Mouse (Mus musculus) hematopoietic stem cell, adult 5-6 weeks (primary cell): ENCODE measurements around the gene Adam8. TPM values are rescaled to one million over a fixed set of nuclear protein-coding genes. Genes with fewer than 3 reads are reported as not detected.

Experiments used
- ATAC-seq, 2 experiments: fragments of 125-278 bp in 1 of 2; replicated peaks in 1 of 2; 2 replicates each; pipeline ENCODE4 v1.8.0; 2016 to 2017; ENCODE audit warnings: inconsistent platforms in 2 of 2, mild to moderate bottlenecking in 2 of 2, moderate number of reproducible peaks in 2 of 2, low read depth in 1 of 2, moderate TSS enrichment in 1 of 2; ENCODE audit not compliant: low FRiP score in 2 of 2, poor library complexity in 2 of 2, severe bottlenecking in 2 of 2, insufficient read depth in 1 of 2, low TSS enrichment in 1 of 2
- total RNA-seq: library from RNA; stranded (forward); fragments of 172-1452, 232-1000 nt; gene quantifications from 2 replicates; pipeline ENCODE4 v1.2.3, GENCODE M21; 2017

Adam8 gene
- total RNA-seq, 1 experiment from 2014 or later, result 5.7 TPM

DNA sequence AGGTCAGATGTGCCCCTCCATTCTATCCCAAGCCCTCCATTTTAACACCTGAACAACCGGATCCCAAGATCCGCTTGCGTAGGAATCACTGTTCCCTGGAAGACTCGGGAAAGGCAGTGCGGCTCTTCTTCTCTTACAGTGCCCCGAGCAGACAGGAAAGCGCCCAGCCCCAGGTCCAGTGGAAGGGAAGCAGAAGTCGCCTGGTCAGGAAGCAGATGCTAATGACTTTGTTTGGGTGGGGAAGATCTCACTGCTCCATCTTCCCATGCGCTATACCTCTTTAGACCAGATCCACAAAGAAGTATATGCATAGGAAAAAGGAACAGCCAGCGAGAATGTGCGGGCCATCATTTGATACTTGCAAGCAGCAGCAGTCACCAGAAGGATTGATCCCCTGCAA lies 34.9 kb downstream of the Adam8 start:
- peak in 1 of 2 experiments; percentile 56; a peak in 2 of 4 replicates for ATAC-seq

DNA sequence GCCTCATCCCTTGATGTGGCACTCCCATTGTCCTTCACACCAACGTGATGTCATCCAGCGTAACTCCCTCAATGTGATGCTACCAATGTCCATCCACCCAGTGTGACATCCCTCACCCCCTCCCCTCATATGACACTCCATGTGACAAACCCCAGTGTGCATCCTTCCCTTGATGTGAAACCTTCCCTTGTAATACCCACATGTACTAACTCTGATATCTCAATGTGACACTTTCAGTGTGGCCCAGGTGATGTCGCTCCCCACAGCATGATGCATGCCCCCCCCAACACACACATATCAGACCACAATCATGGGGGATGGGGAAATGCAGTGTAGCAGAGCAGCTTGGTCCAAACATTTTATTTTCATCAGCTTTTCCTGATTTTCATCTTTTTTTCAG lies 35.7 kb downstream of the Adam8 start:
- no peak for ATAC-seq

DNA sequence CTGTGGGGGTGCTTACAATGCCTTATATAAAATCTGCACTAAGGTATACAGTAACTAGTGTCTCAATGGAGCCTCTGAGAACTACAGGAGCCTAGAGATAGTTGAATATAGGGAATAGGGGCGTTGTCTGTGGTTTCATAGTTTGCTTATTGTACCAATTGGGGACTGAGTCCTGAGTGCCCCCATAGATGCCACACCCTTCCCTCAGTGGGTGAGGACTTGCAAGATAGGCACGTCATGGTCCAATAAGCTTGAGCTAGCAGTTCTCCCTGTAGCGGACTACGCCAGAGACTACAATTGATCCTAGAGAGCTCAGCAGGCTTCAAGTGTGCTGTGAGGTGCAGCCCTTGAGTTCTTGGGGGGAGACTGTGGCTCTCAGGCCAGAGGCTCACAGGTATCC lies 36.9 kb downstream of the Adam8 start:
- ATAC-seq, result no peak

DNA sequence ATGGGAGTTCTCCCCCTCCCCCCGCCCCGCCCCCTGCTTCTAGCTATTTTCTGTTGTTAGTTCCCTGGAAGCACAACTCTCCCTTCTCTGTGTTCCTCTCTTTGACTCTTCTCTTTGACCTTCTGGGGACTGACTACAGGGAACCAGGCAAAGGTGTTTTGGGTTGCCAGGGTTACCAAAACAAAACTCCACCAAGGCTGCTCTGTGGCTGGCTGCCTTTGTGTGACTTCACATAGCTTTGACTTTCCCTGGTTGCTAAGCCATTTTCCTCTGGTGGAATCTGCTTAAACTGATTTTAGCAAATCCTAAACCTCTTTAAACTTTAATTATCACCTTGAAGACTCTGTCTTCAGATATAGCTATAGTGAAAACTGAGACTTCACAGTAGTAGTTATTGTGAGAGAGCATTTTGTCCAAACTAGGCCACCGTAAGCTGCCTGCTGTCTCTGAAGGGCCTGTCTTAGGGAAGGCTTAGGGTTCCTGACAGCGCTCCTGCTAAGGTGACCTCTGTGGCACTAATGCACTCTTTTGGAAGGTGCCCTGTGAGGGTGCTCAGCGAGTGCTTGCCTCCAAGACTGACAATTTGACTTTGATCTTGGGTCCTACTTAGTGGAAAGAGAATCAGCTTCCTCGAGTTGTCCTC lies 40.2 kb downstream of the Adam8 start:
- no peak for ATAC-seq

DNA sequence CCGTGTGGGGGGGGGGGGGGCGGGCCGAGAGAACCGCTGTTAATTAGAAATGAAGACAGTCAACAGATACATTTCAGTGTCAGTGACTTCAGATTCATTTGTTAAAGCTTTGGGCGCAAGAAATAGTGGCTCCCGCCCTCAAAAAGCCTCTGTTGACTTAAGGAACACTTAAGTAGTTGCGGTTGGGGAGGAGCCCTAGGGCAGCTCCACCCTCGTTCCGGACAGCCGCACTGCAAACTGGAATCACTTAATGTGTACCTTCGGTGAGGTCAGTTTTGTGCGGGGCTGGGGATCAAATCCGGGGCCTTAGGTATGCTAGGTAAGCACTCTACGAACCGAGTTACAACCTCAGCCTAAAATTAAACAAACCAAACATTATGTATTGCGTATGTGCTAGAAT lies 41.3 kb downstream of the Adam8 start:
- peak in 1 of 2 experiments; percentile 59; a peak in 2 of 4 replicates for ATAC-seq

DNA sequence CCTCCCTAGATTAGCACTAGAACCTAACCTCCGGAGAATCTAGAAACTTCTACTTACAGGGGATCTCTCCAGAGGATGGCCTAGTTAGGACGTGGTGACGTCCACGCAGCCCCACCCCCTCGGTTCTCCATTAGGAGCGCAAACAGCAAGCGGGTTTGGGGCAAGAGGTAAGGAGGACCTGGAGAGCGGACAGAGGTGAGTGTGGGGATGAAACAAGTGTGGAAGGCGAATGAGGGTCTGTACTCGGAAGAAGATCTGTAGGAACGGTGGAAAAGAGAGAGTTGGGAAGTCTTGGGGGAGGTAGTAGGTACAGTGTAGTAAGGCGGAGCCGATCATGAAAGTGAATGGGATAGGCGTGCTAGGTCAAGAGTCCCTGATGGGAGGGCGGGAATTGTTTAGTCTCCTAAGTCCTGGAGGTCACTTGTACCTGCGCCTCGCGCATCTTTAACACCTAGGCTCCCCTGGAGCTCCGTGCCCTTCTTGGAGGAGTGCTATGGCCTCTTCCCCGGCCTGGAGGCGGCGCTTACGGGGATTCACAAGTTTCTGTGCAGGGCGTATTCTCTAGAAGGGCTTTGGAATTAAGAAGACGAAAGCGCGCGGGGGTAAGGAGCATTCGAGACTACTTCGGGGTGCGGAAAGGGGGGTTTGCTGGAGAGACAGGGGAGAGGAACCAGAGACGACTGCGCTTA lies 41.9 kb downstream of the Adam8 start:
- ATAC-seq, result peak; percentile 62 to 66

DNA sequence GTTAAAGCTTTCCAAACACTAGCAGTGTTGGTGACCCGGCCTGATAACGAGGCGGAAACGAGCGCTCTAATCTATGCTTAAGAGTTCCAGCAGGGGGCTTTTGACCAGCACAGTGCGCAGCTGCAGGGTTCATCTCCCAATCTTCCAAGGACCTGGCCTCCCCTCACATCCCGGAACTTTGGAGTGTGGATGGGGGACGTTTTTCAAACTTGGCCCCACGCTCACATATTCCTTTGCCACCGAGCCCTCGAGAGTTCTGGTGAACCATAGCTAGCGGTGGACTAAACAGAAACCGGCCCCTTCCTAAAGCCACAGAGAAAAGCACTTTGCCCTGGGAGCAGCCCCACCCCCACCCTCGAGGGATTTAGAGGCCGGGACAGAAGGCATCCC lies 42.5 kb downstream of the Adam8 start:
- peak; percentile 78 to 82 for ATAC-seq

DNA sequence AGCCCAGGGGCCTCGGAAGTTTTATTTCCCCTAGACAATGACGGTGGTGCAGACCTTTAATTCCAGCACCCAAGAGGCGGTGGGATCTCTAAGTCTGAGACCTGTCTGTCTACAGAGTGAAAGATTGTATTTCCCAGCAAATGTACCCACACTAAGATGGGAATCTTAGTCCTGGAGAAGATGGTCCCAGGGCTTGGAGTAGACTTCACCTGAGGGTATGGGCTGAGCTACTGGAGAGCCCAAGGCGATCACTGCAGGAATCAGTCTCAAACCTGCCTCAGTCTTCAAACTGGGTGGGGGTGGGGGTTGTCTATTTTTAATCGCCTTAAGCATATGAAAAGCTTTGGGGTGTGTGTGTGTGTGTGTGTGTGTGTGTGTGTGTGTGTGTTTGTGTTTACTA lies 46.3 kb downstream of the Adam8 start:
- no peak for ATAC-seq

DNA sequence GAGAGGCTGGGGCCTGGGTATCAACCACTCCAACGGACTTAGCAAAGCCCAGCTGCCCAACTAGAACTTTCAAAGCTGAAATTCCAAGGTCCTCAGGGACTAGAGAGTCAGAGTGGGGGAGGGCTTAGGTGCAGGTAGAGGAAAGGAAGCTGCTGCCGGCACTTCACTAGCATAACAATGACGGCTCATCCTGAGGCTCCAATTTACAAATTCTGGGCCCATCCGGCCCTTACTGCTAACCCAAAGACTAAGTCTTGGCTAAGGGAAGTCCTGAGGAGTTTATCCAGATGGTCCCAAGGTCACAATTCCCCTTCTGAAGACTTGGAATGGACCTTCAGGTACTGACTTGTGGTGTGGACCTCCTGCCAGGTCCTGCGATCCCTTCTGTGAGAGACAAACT lies 46.8 kb downstream of the Adam8 start:
- no peak for ATAC-seq

DNA sequence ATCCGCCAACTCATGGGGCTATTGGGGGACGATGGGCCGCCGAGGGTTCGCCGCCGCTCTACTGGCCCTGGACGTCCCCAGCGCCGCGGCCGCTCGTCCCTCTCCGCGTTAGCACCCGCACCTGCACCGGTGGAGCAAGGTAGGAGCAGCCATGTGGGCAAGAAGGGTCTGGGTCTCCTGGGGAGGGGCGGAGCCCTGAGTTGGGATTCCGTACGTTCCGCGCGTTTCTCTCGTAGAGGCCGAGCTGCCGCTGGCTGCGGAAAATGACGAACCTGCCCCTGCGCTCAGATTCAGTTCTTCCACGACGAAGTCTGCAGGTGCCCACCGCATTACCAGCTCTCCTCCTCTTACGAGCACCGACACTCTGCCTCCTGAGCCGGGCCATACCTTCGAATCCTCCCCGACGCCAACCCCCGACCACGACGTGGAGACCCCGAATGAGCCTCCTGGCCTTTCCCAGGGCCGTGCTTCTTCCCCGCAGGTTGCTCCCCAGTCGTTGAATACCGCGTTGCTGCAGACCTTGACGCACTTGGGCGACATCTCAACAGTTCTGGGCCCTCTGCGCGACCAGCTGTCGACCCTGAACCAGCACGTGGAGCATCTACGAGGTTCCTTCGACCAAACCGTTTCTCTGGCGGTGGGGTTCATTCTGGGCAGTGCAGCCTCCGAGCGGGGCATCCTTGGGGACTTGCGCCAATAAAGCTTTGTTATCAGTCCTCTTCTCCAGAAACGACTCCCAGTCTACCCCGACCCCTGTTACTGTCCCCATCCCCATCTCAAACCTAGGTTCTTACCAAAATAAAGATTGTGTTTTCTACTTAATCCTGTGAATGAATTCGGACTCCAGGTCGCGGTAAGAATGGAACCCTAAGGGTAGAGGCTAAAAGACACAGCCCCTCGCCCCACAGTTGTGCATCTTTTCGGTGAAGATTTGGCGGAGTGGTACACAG lies 47.8 kb downstream of the Adam8 start:
- ATAC-seq, result peak in 1 of 2 experiments; percentile 18; a peak in 2 of 4 replicates

DNA sequence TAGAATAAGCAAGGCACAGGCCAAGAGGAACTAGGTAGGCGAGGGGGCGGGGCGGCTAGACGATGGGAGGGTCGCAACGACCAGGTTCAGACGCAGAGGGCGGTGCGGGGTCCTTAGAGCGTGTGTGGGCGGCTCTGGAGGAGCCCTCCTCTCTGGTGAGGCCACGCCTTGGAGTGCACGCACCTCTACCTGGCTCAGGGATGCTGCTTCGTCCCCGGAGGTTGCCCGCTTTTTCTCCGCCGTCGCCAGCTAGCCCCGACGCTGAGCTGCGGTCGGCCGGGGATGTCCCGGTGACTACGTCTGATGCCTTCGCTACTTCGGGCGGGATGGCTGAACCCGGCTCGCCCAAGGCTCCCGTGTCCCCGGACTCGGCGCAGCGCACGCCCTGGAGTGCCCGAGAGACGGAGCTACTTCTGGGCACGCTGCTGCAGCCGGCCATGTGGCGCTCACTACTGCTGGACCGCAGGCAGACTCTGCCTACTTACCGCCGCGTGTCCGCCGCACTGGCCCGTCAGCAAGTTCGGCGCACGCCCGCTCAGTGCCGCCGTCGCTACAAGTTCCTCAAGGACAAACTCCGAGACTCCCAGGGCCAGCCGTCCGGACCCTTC lies 48.6 kb downstream of the Adam8 start, which contains the start of gene Utf1:
TSS of gene Utf1 (plus strand) at position 116 of the 608 bp plus-strand sequence.
- ATAC-seq, result peak; percentile 30 to 51

DNA sequence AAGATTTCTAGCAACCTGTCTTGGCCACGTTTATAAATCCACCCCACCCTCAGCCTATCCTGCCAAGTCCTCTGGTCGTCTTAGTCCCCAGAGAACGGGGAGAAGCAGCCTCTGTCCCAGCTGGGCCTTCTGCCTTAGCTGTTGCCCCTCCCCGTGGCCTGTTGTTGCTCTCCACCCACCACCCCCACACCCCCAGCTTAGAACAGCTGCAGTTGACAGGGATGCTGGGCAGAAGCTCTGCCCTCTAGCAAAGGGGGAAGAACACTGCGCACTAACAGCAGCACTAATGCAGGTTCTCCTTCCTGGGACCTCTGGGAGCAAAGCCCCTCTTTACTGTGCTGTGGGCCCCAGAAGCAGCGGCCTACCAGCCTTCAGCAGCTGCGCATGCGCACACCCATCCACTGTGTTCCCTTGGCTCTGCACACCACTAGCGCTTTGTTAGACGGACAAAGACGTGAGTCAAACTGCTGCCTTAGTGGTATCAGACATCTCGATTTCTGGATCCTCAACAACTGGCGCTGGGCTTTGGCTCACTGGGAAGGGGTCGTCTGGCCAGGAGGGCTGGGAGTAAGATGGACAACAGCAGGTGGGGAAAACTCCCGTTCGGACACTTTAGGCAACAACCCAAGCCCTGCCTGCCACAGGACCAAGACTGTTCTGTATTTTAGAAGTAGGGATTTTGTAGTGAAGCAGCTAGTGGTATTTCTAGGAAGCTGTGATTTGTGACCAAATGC lies 51.7 kb downstream of the Adam8 start:
- ATAC-seq, result no peak

DNA sequence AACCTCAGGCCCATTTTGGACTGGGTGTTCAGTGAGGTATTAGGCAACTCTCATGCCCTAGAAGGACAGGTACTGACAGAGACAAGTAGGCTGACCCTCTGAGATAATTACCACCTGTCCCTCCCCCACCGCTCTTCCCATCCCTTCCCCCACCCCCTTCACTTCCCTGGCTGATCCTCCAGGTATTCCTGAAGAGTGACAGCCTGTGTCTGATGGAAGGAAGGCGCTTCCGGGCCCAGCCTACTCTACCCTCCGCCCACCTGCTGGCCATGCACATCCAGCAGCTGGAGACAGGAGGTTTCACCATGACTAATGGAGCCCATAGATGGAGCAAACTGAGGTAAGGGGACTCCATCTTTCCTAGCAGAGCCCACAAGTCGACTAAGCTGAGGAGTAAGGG lies 54.6 kb downstream of the Adam8 start:
- ATAC-seq, result no peak

DNA sequence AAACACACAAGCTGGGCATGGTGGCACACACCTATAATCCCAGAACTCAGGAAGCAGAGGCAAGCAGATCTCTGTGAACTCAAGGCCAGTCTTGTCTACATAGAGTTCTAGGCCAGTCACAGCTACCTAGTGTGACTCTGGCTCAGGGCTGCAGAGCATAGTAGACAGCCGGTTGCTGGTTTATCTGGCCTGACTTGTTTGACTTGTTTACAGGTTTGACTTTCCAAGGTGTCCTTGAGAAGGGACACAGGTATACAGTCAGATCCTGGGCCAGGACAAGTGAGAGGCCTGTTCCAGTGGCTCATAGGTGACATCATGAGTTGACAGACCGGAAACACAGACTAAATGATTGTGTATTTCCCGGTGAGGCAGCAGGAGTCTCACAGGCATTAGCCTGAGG lies 55.2 kb downstream of the Adam8 start:
- ATAC-seq, result no peak

DNA sequence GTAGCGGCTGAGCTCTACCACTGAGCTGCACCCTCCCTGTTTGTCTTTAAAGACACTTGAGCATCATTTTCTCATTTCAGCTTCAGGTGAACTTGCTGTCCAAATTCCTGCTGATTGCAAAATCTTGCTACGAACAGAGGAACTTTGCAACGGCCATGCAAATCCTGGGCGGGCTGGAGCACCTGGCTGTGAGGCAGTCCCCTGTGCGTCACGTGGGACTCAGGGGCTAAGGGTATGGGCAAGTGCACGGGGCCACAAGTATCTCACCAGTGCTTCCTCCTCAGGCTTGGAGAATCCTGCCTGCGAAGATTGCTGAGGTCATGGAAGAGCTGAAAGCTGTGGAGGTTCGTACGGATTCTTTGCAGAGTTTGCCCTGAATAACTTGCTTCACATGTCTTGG lies 55.7 kb downstream of the Adam8 start:
- ATAC-seq, result no peak

DNA sequence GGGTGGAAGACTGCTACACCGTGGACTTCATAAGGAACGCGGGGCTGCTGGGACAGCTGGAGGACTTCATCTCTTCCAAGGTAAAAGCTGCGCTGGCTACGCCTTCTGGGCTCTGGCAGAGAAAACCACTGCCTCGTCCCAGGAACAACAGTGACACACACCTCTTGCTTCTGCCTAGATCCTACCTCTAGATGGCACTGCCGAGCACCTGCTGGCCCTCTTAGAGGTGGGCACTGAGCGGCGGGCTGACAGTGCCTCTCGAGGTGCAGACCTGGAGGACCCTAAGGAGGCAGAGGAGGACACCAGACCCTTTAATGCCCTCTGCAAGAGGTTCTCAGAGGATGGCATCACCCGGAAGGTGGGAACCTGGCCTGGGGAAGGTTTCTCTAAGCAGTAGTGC lies 61.6 kb downstream of the Adam8 start:
- peak; percentile 75 to 83 for ATAC-seq
